Mouse (Mus musculus) mouse trophoblast stem cell (cell line): ENCODE results near the gene Gdi2.
"Not testable (repeated sequence)": the region's sequence is repeated elsewhere in the genome, so short reads cannot be mapped to it uniquely, and the experiment has no call there.

Experiments used
- in situ Hi-C, 2 experiments: fragments of 300-500 bp; cut with MseI, MboI; formaldehyde crosslinking; loops; 2 replicates in 1 of 2; 3 replicates in 1 of 2; pipeline ENCODE4 v1.15.1; 2025

Gene Gdi2

DNA sequence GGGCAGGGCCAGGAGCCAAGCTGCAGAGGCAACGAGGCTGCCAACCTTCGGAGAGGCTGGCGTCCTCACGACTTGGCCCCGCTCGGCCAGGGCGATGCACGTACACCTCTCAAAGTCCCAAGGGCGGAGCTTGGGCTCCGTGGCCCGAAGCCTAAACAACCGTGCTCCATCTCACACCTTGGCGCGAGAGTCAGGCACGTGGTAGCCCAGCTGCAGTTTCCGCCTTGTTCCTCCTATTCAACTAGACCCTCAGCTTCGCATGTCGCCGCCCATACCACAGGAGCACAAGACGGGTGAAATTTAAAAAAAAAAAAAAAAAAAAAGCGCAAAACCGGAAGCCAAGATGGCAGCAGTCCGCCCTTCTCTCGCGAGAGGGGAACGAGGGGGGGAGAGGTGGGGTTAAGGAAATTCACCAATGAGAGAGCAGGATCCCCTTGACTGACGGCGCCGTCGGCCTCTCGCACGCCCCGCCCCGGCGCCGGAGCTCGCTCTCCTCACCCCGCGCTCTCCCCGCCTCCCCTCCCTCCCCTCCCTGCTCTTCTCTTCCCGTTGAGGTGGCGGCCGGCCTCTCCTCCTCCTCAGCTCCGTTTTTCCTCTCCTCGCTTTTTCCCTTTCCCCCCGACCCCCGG lies at the start of gene Gdi2:
Gene Gdi2 (plus strand): TSS at position 470 of the 629 bp plus-strand sequence.
- in situ Hi-C loops: loop anchor here (25.0 kb wide), 1 partner anchor 125 kb away; no protein-coding TSS in a partner anchor

DNA sequence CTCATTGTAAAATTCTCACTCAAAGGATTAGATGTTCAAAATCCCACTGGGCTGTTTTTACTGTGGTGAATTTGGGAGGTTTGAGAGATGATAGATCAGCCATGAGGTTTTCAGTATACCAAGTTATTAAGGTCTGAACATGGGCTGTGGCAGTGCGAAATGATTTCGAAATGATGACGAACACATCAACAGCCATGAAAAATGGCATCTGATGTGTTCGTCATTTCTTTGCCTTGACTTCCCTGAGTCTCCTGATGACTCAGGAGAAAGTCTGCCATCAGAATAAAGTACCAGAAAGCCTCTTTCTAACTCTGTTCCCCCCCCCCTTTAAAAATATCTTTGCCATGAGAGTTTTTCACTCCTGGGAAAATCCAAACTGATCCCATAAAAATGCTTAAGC lies 42.3 kb upstream of the Gdi2 start:
- in situ Hi-C loops: no loop called here

DNA sequence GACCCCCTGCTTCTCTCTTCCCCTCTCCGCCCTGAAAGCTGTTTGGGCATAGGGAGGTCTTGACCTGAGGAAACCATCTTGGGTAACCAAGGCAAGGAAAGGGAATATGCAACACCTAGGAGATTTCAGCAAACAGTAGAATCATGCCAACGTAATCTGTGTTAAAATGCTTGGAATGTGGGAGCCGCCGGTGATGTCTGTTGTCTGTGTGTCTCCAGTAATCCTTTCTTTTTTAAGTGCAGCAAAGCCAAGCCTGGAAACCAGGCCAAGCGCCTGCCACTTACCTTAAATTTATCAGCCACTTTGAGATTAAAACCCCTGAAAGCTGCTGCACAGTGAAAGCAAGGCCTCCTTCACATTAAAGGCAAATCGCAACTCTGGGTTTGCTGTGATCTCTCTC lies 36.8 kb upstream of the Gdi2 start:
- in situ Hi-C loops: not testable (repeated sequence)

DNA sequence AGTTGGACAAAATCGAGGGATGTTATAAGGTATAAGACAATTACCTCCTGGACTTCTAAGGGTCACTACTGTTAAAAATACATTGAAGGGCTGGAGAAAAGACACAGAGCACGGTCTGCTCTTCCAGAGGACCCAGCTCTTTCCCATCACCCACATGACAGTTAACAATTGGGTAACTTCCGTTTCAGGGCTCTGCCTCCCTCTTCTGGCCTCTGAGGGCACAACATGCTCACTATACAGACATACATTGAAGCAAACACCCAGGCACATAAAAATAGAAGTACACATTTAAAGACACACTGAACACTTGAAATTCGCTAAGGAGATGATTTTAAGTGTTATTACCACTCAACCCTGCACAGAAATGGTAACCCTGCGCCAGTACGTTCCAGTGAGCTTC lies 22.5 kb upstream of the Gdi2 start:
- in situ Hi-C loops: not testable (repeated sequence)

DNA sequence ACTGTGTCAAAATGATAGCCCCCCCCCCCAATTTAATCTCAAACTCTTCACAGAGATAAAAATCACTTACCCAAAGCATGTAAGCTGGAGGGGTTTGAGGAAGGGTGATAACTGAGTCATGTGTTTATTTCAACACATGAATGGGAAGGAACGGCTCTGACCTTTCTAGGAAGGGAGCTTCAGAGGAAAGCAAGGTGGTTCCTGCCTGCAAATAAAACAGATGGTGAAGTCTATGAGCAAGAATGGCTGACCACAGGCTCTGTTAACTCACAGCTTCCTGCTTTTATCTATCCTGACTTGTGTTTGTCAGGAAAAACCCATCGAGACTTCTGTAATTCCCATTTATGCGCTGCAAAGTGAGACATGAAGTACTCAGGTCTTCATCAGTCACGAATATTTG lies 18.5 kb upstream of the Gdi2 start:
- in situ Hi-C loops: not testable (repeated sequence)

DNA sequence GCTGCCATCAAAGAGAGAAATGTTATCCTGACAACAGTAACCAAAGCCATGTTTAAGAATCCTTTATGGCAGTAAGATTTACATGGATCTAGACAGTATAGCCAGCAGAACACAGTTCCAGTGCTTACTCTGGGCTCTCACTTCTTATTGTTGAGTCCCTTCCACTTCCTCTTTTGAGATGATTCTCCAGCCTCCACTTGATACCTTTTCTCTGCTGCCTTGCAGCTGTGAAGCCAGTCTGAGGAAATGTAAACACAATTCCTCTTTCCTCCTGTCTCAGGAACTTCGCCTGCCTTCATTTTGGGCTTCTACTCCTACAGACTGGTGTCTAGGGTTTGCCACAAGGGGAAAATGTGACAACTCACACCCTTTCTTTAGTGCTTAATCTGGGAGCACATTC lies 17.9 kb upstream of the Gdi2 start:
- in situ Hi-C loops: not testable (repeated sequence)

DNA sequence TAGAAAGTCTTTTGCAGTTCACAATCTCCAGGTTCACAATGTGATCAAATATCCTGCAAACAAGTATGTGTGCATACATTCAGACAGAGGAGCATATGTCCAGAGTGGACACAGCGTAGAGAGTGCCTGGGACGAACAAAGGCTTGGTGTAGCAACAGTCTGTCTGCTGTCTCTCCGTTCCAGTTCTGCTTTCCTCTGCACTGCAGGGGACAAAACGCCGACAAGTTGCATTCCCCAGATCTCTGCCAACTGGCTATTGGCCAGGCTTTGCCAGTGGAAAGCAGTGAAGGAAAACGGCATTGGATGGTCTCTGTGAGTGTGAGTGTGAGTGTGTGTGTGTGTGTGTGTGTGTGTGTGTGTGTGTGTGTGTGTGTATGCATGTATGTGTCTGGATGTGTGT lies 14.4 kb upstream of the Gdi2 start:
- in situ Hi-C loops: no loop called here

DNA sequence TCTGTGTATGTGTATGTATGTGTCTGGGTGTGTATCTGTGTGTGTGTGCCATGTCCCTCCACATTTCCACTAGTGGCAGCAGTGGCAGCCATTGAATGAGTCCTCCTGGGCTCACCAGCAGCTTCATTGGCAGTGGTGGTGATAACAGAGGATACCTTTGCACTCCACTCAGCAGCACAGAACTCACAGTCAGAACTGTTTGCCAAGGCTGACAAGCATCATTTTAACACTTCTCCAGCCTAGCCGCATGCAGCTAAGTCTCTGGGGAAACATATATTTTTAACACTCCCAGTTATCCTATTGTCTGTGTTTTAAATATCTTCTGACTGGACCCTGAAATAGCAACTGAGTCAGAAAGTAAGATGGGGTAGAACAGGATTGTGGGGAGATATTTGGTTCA lies 13.9 kb upstream of the Gdi2 start:
- in situ Hi-C loops: no loop called here

DNA sequence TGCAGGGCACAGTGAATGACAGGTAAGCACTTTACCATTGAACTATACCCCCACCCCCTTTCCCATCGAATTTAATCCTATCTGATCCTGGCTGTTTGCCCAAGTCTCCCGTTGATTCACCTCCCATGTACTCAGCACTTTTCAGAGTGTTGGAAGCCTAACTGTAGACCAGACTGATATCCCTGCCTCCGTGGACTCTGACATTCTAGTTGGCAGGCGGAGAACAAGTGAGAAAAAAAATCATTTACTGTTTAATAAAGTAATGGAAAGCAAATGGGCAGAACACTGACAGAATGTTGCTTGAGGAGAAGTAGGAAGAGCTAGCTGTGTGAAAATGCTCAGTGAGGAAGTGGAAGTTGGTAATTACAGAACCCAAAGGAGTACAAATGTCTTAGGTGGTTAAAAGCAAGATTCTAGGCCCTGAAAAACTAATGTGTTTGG lies 12.2 kb upstream of the Gdi2 start:
- in situ Hi-C loops: loop anchor here (25.0 kb wide), 1 partner anchor 113 kb away; no protein-coding TSS in a partner anchor

DNA sequence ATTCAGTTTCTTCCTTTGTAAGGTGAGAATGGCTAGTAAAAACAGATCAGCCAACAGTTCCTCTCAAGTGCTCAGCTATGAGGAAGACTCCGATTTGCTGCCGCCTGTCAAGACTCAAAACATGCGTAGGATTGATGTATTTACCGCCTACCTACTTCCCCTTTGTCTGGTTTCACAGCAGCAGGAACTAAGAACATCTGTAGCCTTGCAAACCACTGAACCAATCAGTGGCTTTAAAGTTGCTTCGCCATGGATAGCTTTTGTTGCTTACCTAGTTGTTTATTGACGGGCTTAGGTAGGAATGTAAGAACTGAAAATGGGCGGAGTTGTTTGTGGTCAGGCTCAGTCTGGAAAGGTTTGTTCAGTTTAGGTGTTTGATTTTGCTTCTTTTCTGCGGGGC lies 11.5 kb upstream of the Gdi2 start:
- in situ Hi-C loops: loop anchor here (25.0 kb wide), 1 partner anchor 114 kb away; no protein-coding TSS in a partner anchor

DNA sequence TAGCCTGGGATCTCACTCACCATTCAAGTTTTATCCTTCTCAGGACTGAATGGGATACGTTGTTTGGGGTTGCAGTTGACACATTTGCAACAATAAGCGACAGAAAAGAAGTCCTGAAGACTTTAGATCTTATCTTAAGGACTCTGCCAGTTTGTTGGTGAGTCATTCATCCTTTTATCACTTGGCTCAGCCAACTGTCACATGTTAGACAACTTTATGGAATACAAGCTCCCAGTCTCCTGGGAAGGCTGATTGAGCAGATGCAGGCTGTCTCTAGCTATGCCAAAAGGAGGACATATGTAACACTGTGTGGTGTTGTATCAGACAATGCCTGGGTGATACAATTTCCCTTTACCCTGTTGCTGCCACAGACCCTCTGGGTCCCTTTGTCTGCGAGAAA lies 7.4 kb upstream of the Gdi2 start:
- in situ Hi-C loops: loop anchor here (25.0 kb wide), 1 partner anchor 118 kb away; no protein-coding TSS in a partner anchor

DNA sequence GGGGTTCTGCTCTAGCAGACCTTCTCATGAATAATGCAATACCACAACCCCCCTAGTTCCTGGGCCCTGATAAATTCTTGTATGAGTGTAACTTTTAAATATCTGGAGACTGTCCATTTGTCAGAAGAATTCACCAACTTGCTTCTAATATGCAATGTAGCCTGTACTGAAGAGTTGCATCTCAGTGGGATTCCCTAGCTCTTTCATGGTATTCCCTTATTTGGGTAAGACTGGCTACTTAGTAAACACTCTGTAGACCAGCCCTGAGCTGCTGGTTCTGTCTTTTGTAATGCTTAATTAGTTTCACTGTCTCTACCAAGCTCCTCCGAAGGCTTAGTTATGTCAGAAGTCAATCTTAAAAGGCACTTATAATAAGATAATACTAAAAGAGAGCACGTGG lies 6.7 kb upstream of the Gdi2 start:
- in situ Hi-C loops: loop anchor here (25.0 kb wide), 1 partner anchor 119 kb away; no protein-coding TSS in a partner anchor

DNA sequence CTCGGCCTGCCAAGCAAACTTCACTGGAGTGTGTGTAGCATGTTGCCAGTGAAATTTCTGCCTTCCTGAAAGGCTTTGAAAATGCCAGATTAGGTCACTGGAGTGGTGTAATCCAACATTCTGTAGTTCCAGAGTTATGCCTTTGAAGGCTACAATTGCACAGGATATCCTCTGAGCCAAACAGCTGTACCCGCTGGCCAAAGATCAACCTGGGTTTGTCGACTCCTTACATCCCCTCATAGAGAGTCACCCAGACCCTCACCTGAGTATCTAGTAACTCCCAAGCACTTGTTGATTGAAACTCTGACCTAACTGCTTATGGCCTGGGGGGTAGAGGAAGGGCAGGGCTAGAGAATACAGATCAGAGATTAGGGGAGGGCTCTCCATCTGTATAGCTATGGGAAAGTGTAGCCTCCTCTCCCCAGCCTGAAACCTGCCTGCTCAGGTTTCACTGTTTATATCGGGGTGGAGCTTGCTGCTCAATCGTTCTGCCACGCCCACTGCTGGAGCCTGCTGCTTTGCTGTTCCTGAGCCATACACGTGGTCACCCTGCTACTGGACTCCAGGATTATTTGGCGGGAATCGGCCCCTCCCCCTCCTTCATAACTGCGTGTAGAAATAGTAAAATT lies 6.1 kb upstream of the Gdi2 start:
- in situ Hi-C loops: loop anchor here (25.0 kb wide), 1 partner anchor 120 kb away; no protein-coding TSS in a partner anchor

DNA sequence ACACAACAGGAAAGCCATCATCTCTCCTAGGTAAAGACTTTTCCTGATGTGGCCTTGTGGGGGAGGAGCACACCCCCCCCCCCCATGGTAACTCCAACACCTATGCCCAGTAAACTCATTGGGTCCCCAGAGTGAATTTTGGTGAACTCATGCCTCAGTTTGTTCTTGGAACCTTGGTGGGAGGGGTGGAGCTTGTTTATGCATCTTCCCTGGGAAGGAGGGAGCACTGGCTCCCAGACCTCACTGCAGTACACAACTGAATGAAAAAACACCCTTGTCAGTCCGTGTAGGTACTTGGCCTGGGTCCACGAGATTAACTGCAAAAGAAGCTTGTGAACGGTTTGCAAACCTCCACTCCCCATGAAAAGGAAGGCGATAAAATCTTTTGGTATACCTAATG lies 5.4 kb upstream of the Gdi2 start:
- in situ Hi-C loops: loop anchor here (25.0 kb wide), 1 partner anchor 120 kb away; no protein-coding TSS in a partner anchor

DNA sequence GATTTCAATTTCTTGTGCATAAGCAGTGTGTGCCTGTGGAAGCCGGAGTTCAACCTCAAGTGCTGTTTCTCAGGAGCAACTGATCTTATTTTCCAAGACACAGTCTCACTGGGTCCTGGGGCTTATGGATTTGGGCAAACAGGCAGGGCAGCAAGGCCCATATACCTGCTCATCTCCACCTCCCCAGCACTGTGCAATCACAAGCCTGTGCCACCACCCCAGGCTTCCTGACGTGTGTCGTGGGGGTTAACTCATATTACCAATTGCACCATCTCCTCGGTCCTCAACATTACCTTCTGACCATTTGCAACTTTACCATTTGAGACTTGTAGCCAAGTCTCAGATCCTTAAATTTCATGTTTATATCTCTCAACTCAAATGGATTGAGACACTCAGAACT lies 3.7 kb upstream of the Gdi2 start:
- in situ Hi-C loops: loop anchor here (25.0 kb wide), 1 partner anchor 122 kb away; no protein-coding TSS in a partner anchor

DNA sequence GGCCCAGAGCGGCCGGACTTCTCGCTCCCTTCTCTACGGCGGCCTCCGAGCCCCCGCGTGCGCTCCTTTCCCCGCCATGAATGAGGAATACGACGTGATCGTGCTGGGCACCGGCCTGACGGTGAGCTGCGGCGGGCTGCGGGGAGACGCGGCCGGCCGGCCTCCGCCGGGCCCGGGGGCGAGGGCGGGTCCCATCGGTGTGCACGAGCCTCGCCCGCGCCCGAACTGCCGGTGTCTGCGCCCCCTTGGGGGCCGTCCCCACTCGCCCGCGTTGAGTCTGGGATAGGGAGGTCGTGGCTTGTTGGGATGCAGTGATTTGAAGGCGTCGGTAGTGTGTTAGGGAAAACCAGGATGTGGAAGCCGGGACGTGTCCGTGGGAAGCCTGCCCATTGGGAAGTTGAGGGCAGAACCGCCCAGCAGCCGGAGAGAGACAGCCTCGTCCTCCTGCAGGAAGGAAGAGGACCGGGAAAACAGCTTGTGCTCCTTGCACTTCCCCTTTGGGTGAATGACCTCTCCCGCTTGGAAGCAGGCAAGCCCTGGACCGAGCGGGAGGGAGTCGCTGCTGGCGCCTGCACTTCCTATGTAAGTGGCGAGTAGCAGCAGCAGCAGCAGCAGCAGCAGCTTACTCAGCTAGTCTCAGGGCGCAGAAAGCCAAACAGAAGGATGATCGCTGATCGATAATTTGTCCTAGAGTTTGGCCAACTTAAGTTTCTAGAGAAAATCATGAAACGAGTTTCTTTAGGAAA lies 533 bp downstream of the Gdi2 start:
- in situ Hi-C loops: loop anchor here (25.0 kb wide), 1 partner anchor 126 kb away; no protein-coding TSS in a partner anchor

DNA sequence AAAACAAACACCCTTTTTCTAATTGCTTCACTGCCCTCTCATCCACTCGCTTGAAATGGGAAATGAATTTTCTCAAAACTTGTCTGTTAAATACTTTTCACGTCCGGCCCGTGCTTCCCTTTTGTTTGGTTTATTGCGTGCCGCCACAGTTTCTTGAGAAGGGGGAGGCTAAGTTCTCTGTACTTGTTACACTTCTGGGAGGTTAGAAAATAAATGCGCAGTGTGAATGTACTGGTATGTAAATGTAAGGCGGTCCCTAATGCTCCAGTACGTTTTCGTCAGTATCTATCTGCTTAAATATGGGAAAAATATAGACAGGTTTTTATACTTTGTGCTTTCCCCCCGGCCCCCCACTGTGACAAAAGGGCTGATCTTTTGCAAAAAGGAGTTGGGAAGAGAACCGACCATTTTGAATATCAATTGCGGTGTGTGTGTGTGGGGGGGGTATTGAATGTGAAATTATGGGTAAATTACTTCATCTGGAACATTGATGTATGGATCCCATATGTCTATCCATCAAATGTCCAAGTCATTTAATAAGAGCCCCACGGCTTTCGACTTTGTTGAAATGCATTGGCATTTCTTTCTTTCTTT lies 1.2 kb downstream of the Gdi2 start:
- in situ Hi-C loops: loop anchor here (25.0 kb wide), 1 partner anchor 127 kb away; no protein-coding TSS in a partner anchor

DNA sequence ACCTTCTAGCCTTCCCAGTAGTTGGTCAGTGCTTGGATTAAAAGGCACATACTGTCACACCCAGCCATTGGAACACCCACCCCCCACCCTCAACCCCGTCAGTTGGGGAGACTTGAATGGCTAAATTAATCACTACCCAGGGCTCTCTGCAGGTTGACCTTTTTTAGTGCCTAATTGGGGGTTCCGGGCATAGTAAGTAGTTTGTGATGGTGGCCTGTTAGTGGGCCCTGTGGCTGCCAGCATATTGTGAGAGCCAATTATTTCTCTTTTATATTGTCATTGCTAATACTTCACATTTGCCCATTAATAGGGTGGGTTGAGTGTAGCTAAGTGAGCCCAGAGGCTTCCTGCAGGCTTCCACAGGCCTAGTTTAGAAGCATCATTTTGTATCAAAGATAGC lies 2.3 kb downstream of the Gdi2 start:
- in situ Hi-C loops: loop anchor here (25.0 kb wide), 1 partner anchor 128 kb away; no protein-coding TSS in a partner anchor

DNA sequence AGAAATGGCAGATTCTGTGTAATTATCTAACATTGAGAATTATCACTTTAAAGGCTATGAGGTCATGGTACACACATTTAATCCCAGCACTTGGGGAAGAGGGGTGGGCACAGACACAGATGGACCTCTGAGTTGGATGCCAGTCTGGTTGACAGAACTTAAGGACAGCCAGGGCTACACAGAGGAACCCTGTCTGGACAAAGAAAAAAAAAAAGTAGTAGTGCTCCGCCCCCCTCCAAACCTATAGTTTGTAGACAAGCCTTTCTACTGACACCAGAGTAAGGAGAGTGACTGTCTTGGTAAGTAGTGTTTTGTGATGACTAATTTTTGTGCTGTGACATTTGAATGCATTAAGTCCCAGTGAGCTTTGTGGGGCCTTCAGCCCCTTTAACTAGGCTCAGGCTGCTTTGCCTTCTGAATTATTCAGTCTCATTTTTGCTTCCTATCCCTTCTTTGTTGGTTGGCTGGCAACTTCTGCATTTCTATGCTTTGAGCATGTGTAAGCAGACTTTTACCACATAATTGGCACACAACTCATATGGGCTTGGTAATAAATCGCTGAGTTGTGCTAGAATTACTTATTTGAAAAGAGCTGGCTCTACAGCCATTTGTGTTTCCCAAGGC lies 3.4 kb downstream of the Gdi2 start:
- in situ Hi-C loops: loop anchor here (25.0 kb wide), 1 partner anchor 129 kb away; no protein-coding TSS in a partner anchor

DNA sequence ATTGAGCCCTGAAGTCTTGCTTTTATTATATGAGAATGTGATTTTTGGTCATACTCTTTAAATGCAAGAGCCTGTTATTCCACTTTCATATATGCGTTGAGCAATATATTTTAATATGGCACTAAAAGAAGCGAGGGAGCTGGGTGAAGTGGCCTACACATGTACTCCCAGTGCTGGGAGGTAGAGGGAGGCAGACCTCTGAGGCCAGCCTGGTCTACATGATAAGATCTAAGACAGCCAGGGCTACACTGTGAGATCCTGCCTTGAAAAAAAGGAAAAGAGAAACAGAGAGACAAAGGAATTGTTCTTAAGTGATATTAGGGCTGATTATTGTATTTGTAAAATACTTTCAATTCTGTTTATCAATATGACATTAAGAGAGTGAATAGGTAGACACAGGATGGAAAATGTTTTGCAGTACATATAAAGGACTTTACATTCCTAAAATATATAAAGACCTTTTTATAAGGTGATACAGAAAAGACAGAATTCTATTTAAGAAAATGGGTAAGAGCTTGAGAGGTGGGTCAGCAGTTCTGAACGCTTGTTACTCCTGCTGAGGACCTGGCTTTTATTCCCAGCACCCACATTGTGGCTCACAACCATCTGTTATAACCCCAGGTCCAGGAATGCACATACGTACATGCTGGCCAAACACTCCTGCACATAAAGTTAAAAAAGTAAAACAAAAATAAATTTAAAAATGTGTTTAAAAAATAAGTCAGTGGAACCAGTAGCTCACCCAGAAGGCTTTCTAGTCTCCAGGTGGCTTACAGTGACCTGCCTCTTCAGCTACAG lies 6.4 kb downstream of the Gdi2 start:
- in situ Hi-C loops: loop anchor here (25.0 kb wide), 1 partner anchor 132 kb away; no protein-coding TSS in a partner anchor
